Mouse (Mus musculus) limb, embryonic 10.5 days (tissue): Measurements from ENCODE around the gene Vasp. TPM values are rescaled to one million over a fixed set of nuclear protein-coding genes. Genes with fewer than 3 reads are reported as not detected.

ENCODE experiments used
- DNase-seq: peaks from one replicate; pipeline ENCODE4 v3.0.0-alpha.2; 2017; ENCODE audit warnings: low spot score
- H3K27ac ChIP-seq: fragments of 300-500 bp; sonication (generic); 2 replicates; pipeline ENCODE4 v1.5.1; 2016; ENCODE audit warnings: mild to moderate bottlenecking
- H3K27me3 ChIP-seq: fragments of 300-500 bp; sonication (generic); 2 replicates; pipeline ENCODE4 v1.6.1; 2016; ENCODE audit warnings: low read depth, mild to moderate bottlenecking; ENCODE audit not compliant: poor library complexity, severe bottlenecking
- H3K36me3 ChIP-seq: fragments of 300-500 bp; sonication (generic); 2 replicates; pipeline ENCODE4 v1.6.1; 2016; ENCODE audit warnings: mild to moderate bottlenecking, moderate library complexity
- H3K4me1 ChIP-seq: fragments of 300-500 bp; sonication (generic); 2 replicates; pipeline ENCODE4 v1.6.1; 2016
- H3K4me3 ChIP-seq: fragments of 300-500 bp; sonication (generic); 2 replicates; pipeline ENCODE4 v1.5.1; 2016; ENCODE audit warnings: mild to moderate bottlenecking, moderate library complexity
- H3K9me3 ChIP-seq: fragments of 300-500 bp; sonication (generic); replicated peaks from 2 replicates; pipeline ENCODE4 v1.6.1; 2016; ENCODE audit warnings: mild to moderate bottlenecking
- WGBS: fragments of 180-500 bp; shearing (Covaris S2); methylation state at CpG from one replicate; pipeline ENCODE4 v1.1.7; 2016; 5-methylcytosine and 5-hydroxymethylcytosine counted together
- polyA plus RNA-seq: library from polyadenylated mRNA; unstranded; fragments of >200 nt; fragmentation: Nextera tagmentation; extraction: Ambion mirVana; gene quantifications from 2 replicates; pipeline ENCODE4 v1.2.1, GENCODE M21; 2016

Vasp gene
- polyA plus RNA-seq, 1 experiment from 2014 or later: 68.1 TPM

- WGBS: 5% methylated on average over 34 of the region's 34 CpGs
- 0 out of 2 replicates have a peak overlapping the region, but pooled peaks have one; percentile 44 for H3K27ac ChIP-seq
- peak; percentile 48 for DNase-seq
- H3K9me3 ChIP-seq: no peaks in the 10 kb centered on the region
- H3K4me3 ChIP-seq: peak overlapping the region; percentile 49
- no peaks in the 10 kb centered on the region for H3K36me3 ChIP-seq
- H3K27me3 ChIP-seq: peaks cover 71% of the 10 kb centered on the region
- H3K4me1 ChIP-seq: peaks cover 21% of the 10 kb centered on the region
Observed at GRCm38 (mm10) chr7:19279052-19279451, 7.4 kb upstream of the Vasp start.

GRCm38 (mm10) chr7:19276253-19276652 lies 4.6 kb upstream of the Vasp start:
- Histone ChIP-seq H3K4me3 (no peak overlapping the region), H3K4me1 (peaks cover 16% of the 10 kb centered on the region), H3K9me3 (no peaks in the 10 kb centered on the region), H3K27ac (no peak overlapping the region), H3K36me3 (no peaks in the 10 kb centered on the region), H3K27me3 (peaks cover 45% of the 10 kb centered on the region)
- WGBS: 57% methylated on average over 4 of the region's 4 CpGs
- DNase-seq: no peak

GRCm38 (mm10) chr7:19272173-19272764 lies 652 bp upstream of the Vasp start:
- Histone ChIP-seq H3K27ac (peak overlapping the region; percentile 95), H3K4me1 (peaks cover 38% of the 10 kb centered on the region), H3K36me3 (peaks cover 12% of the 10 kb centered on the region), H3K4me3 (peak overlapping the region; percentile 94), H3K27me3 (peaks cover 5% of the 10 kb centered on the region), H3K9me3 (no peaks in the 10 kb centered on the region)
- peak; percentile 88 for DNase-seq
- 1% methylated on average over 36 of the region's 36 CpGs for WGBS

- peak overlapping the region; percentile 94 for H3K4me3 ChIP-seq
- H3K36me3 ChIP-seq: peaks cover 28% of the 10 kb centered on the region
- H3K4me1 ChIP-seq: peaks cover 54% of the 10 kb centered on the region
- H3K9me3 ChIP-seq: no peaks in the 10 kb centered on the region
- WGBS: 0% methylated on average over 21 of the region's 21 CpGs
- peak overlapping the region; percentile 95 for H3K27ac ChIP-seq
- H3K27me3 ChIP-seq: no peaks in the 10 kb centered on the region
- peak; percentile 67 for DNase-seq
Observed at GRCm38 (mm10) chr7:19270509-19271237, 944 bp downstream of the Vasp start.

GRCm38 (mm10) chr7:19269721-19270441 lies 1.7 kb downstream of the Vasp start:
- WGBS: 0% methylated on average over 19 of the region's 19 CpGs
- peak; percentile 78 for DNase-seq
- H3K4me3 ChIP-seq: peak overlapping the region; percentile 94
- no peaks in the 10 kb centered on the region for H3K27me3 ChIP-seq
- peaks cover 35% of the 10 kb centered on the region for H3K36me3 ChIP-seq
- H3K27ac ChIP-seq: peak overlapping the region; percentile 95
- no peaks in the 10 kb centered on the region for H3K9me3 ChIP-seq
- peaks cover 57% of the 10 kb centered on the region for H3K4me1 ChIP-seq

- no peaks in the 10 kb centered on the region for H3K9me3 ChIP-seq
- DNase-seq: no peak
- peaks cover 42% of the 10 kb centered on the region for H3K36me3 ChIP-seq
- H3K27ac ChIP-seq: peak overlapping the region; percentile 95
- WGBS: 41% methylated on average over 10 of the region's 10 CpGs
- peak overlapping the region; percentile 94 for H3K4me3 ChIP-seq
- peaks cover 57% of the 10 kb centered on the region for H3K4me1 ChIP-seq
- H3K27me3 ChIP-seq: no peaks in the 10 kb centered on the region
Observed at GRCm38 (mm10) chr7:19268993-19269681, 2.5 kb downstream of the Vasp start.

GRCm38 (mm10) chr7:19267051-19267450 lies 4.6 kb downstream of the Vasp start:
- H3K4me3 ChIP-seq: no peak overlapping the region
- DNase-seq: no peak
- H3K9me3 ChIP-seq: no peaks in the 10 kb centered on the region
- 80% methylated on average over 10 of the region's 10 CpGs for WGBS
- no peaks in the 10 kb centered on the region for H3K27me3 ChIP-seq
- H3K27ac ChIP-seq: 0 out of 2 replicates have a peak overlapping the region, but pooled peaks have one; percentile 44
- H3K36me3 ChIP-seq: peaks cover 63% of the 10 kb centered on the region
- H3K4me1 ChIP-seq: peaks cover 51% of the 10 kb centered on the region

- 87% methylated on average over 10 of the region's 10 CpGs for WGBS
- Histone ChIP-seq H3K9me3 (no peaks in the 10 kb centered on the region), H3K36me3 (peaks cover 72% of the 10 kb centered on the region), H3K4me1 (peaks cover 51% of the 10 kb centered on the region), H3K27me3 (no peaks in the 10 kb centered on the region), H3K27ac (peak overlapping the region; percentile 44; the same call in 1 of the 2 replicates), H3K4me3 (0 out of 2 replicates have a peak overlapping the region, but pooled peaks have one; percentile 3)
- no peak for DNase-seq
Observed at GRCm38 (mm10) chr7:19265928-19266822, 5.4 kb downstream of the Vasp start.

- H3K27me3 ChIP-seq: no peaks in the 10 kb centered on the region
- WGBS: 69% methylated on average over 7 of the region's 7 CpGs
- no peaks in the 10 kb centered on the region for H3K9me3 ChIP-seq
- peaks cover 43% of the 10 kb centered on the region for H3K4me1 ChIP-seq
- DNase-seq: no peak
- peaks cover 82% of the 10 kb centered on the region for H3K36me3 ChIP-seq
- H3K4me3 ChIP-seq: no peak overlapping the region
- H3K27ac ChIP-seq: no peak overlapping the region
Observed at GRCm38 (mm10) chr7:19265147-19265546, 6.5 kb downstream of the Vasp start.

- Histone ChIP-seq H3K4me1 (no peaks in the 10 kb centered on the region), H3K27me3 (no peaks in the 10 kb centered on the region), H3K36me3 (peaks cover 86% of the 10 kb centered on the region), H3K27ac (no peak overlapping the region), H3K9me3 (no peaks in the 10 kb centered on the region), H3K4me3 (no peak overlapping the region)
- 80% methylated on average over 3 of the region's 3 CpGs for WGBS
- DNase-seq: no peak
Observed at GRCm38 (mm10) chr7:19258336-19258735, 13.3 kb downstream of the Vasp start.

GRCm38 (mm10) chr7:19257390-19258022 lies 14.1 kb downstream of the Vasp start:
- no peaks in the 10 kb centered on the region for H3K27me3 ChIP-seq
- H3K4me1 ChIP-seq: no peaks in the 10 kb centered on the region
- H3K27ac ChIP-seq: no peak overlapping the region
- DNase-seq: peak; percentile 60
- H3K9me3 ChIP-seq: no peaks in the 10 kb centered on the region
- 38% methylated on average over 11 of the region's 11 CpGs for WGBS
- H3K4me3 ChIP-seq: no peak overlapping the region
- peaks cover 78% of the 10 kb centered on the region for H3K36me3 ChIP-seq
